Mouse (Mus musculus) gonadal fat pad, adult 2 months (tissue): Measurements from ENCODE around the gene Olfr493. TPM values are rescaled to one million over a fixed set of nuclear protein-coding genes. Genes with fewer than 3 reads are reported as not detected.

Experiments used
- DNase-seq: peaks from one replicate; pipeline ENCODE4 v3.0.0-alpha.2; 2012; ENCODE audit warnings: low read depth
- polyA plus RNA-seq: library from polyadenylated mRNA; depleted of rRNA; stranded (reverse); fragments of >200 nt; gene quantifications from 2 replicates; pipeline ENCODE4 v1.2.3, GENCODE M21; 2012; rRNA removed

Gene Olfr493
- not detected in 2 replicates for polyA plus RNA-seq

- DNase-seq, result no peak
Observed at GRCm38 (mm10) chr7:108346879-108347278, at the start of gene Olfr493. Gene Olfr493, minus strand, starts transcription at chr7:108346979.

GRCm38 (mm10) chr7:108392867-108393266 lies 46.1 kb upstream of the Olfr493 start, which contains the start of gene Olfr495:
Gene Olfr495, plus strand, starts transcription at chr7:108393167.
- no peak for DNase-seq

- DNase-seq, result no peak
Observed at GRCm38 (mm10) chr7:108365035-108365434, 18.3 kb upstream of the Olfr493 start, which contains the start of gene Olfr494. Gene Olfr494, plus strand, starts transcription at chr7:108365335.

- DNase-seq, result no peak
Observed at GRCm38 (mm10) chr7:108323574-108323973, 23.2 kb downstream of the Olfr493 start, which contains the start of gene Olfr492. Gene Olfr492, minus strand, starts transcription at chr7:108323674.

GRCm38 (mm10) chr7:108313151-108313550 lies 33.6 kb downstream of the Olfr493 start, which contains the start of gene Olfr491:
Gene Olfr491, plus strand, starts transcription at chr7:108313451.
- no peak for DNase-seq

Other genes with a start within 250 kb of the Olfr493 start
- gene Olfr482, start 249.4 kb downstream of the Olfr493 start, polyA plus RNA-seq, result not detected in 2 replicates
- not detected in 2 replicates for gene Olfr483, start 246.1 kb downstream of the Olfr493 start, polyA plus RNA-seq
- not detected in 2 replicates for gene Olfr484, start 219.5 kb downstream of the Olfr493 start, polyA plus RNA-seq
- not detected in 2 replicates for gene Olfr485, start 187.1 kb downstream of the Olfr493 start, polyA plus RNA-seq
- gene Olfr486, start 174.2 kb downstream of the Olfr493 start, polyA plus RNA-seq, result not detected in 2 replicates
- gene Olfr487, start 132.3 kb downstream of the Olfr493 start, polyA plus RNA-seq, result not detected in 2 replicates
- not detected in 2 replicates for gene Olfr488, start 88.6 kb downstream of the Olfr493 start, polyA plus RNA-seq
- not detected in 2 replicates for gene Olfr490, start 58.0 kb downstream of the Olfr493 start, polyA plus RNA-seq
- 0.14 TPM in 1 of 2 replicates, not detected in the other for gene Olfr491, start 33.5 kb downstream of the Olfr493 start, polyA plus RNA-seq
- not detected in 2 replicates for gene Olfr492, start 23.3 kb downstream of the Olfr493 start, polyA plus RNA-seq
- not detected in 2 replicates for gene Olfr494, start 18.4 kb upstream of the Olfr493 start, polyA plus RNA-seq
- not detected in 2 replicates for gene Olfr495, start 46.2 kb upstream of the Olfr493 start, polyA plus RNA-seq
- gene Olfr497, start 73.4 kb upstream of the Olfr493 start, polyA plus RNA-seq, result not detected in 2 replicates
- gene Olfr498, start 118.3 kb upstream of the Olfr493 start, polyA plus RNA-seq, result not detected in 2 replicates
- not detected in 2 replicates for gene Olfr502, start 178.1 kb upstream of the Olfr493 start, polyA plus RNA-seq
- not detected in 2 replicates for gene Olfr503, start 197.5 kb upstream of the Olfr493 start, polyA plus RNA-seq
- gene Olfr504, start 218.8 kb upstream of the Olfr493 start, polyA plus RNA-seq, result not detected in 2 replicates